Mouse (Mus musculus) heart, embryonic 12.5 days (tissue): ENCODE results near the gene Scgb1b12. TPM values are rescaled to one million over a fixed set of nuclear protein-coding genes. Genes with fewer than 3 reads are reported as not detected.
"Not testable (repeated sequence)": the region's sequence is repeated elsewhere in the genome, so short reads cannot be mapped to it uniquely, and the experiment has no call there.

Experiments used
- ATAC-seq: fragments of 200-750 bp; cut with Nextera tagmentation; 2 replicates; pipeline ENCODE4 v1.8.0; 2017; ENCODE audit warnings: moderate TSS enrichment, moderate library complexity; ENCODE audit not compliant: insufficient number of reproducible peaks, low FRiP score
- H3K27ac ChIP-seq: fragments of 300-500 bp; sonication (generic); 2 replicates; pipeline ENCODE4 v1.5.1; 2016; ENCODE audit warnings: mild to moderate bottlenecking, moderate library complexity; ENCODE audit not compliant: poor library complexity, severe bottlenecking
- H3K27me3 ChIP-seq: fragments of 300-500 bp; sonication (generic); replicated peaks from 2 replicates; pipeline ENCODE4 v1.6.1; 2016; ENCODE audit warnings: mild to moderate bottlenecking, moderate library complexity
- H3K36me3 ChIP-seq: fragments of 300-500 bp; sonication (generic); 2 replicates; pipeline ENCODE4 v1.6.1; 2016; ENCODE audit warnings: mild to moderate bottlenecking, moderate library complexity
- H3K4me1 ChIP-seq: fragments of 300-500 bp; sonication (generic); replicated peaks from 2 replicates; pipeline ENCODE4 v1.6.1; 2016; ENCODE audit warnings: mild to moderate bottlenecking
- H3K4me2 ChIP-seq: fragments of 300-500 bp; sonication (generic); 2 replicates; pipeline ENCODE4 v1.6.1; 2016; ENCODE audit warnings: mild to moderate bottlenecking, moderate library complexity
- H3K4me3 ChIP-seq: fragments of 300-500 bp; sonication (generic); 2 replicates; pipeline ENCODE4 v1.5.1; 2016; ENCODE audit warnings: mild to moderate bottlenecking
- H3K9ac ChIP-seq: fragments of 300-500 bp; sonication (generic); 2 replicates; pipeline ENCODE4 v1.6.1; 2016; ENCODE audit warnings: mild to moderate bottlenecking, moderate library complexity
- H3K9me3 ChIP-seq: fragments of 300-500 bp; sonication (generic); replicated peaks from 2 replicates; pipeline ENCODE4 v1.6.1; 2016; ENCODE audit warnings: mild to moderate bottlenecking, moderate library complexity
- WGBS: fragments of 180-500 bp; shearing (Covaris S2); methylation state at CpG from one replicate; pipeline ENCODE4 v1.1.7; 2016; 5-methylcytosine and 5-hydroxymethylcytosine counted together
- polyA plus RNA-seq: library from polyadenylated mRNA; unstranded; fragments of >200 nt; fragmentation: Nextera tagmentation; extraction: Ambion mirVana; gene quantifications from 2 replicates; pipeline ENCODE4 v1.2.1, GENCODE M21; 2016

The Scgb1b12 gene
- polyA plus RNA-seq = not detected in 2 replicates

GRCm38 (mm10) chr7:32333882-32334281 is at the start of gene Scgb1b12:
Scgb1b12 (plus strand) TSS chr7:32334182.
- 63% methylated on average over 3 of the region's 3 CpGs for WGBS
- ATAC-seq, H3K4me2 ChIP-seq, H3K36me3 ChIP-seq, H3K27ac ChIP-seq, H3K9ac ChIP-seq, H3K27me3 ChIP-seq, H3K4me3 ChIP-seq, H3K4me1 ChIP-seq: not testable (repeated sequence)
- peaks cover 12% of the 10 kb centered on the region for H3K9me3 ChIP-seq

GRCm38 (mm10) chr7:32327145-32327544 is 6.8 kb upstream of the Scgb1b12 start, which contains the start of gene Scgb2b12:
Scgb2b12 (minus strand) TSS chr7:32327245.
- not testable (repeated sequence) for H3K9me3 ChIP-seq, H3K9ac ChIP-seq, H3K4me1 ChIP-seq, H3K36me3 ChIP-seq, H3K4me2 ChIP-seq, H3K27me3 ChIP-seq, H3K4me3 ChIP-seq, ATAC-seq, H3K27ac ChIP-seq
- WGBS = 43% methylated on average over 1 of the region's 1 CpGs

Other genes with a start within 250 kb of the Scgb1b12 start
- gene Scgb1b10, start 233.3 kb upstream of the Scgb1b12 start, polyA plus RNA-seq = not detected in 2 replicates
- gene Scgb2b11, start 123.0 kb upstream of the Scgb1b12 start, polyA plus RNA-seq = not detected in 2 replicates
- gene Scgb1b11, start 111.3 kb upstream of the Scgb1b12 start, polyA plus RNA-seq = not detected in 2 replicates
- gene Scgb2b12, start 6.9 kb upstream of the Scgb1b12 start, polyA plus RNA-seq = not detected in 2 replicates
- gene Scgb1b29, start 107.4 kb downstream of the Scgb1b12 start, polyA plus RNA-seq = not detected in 2 replicates